Mouse (Mus musculus): Measurements from ENCODE around the gene Ifitm10. TPM values are rescaled to one million over a fixed set of nuclear protein-coding genes. Genes with fewer than 3 reads are reported as not detected.

The Ifitm10 gene
- total RNA-seq, 4 experiments from 2014 or later = 33.3 to 40.3 (median 35.8) TPM

Other genes with a start within 250 kb of the Ifitm10 start
- gene Gm39115, start 237.7 kb downstream of the Ifitm10 start, total RNA-seq (2022) = not detected
- not detected for gene Gm45337, start 229.1 kb downstream of the Ifitm10 start, total RNA-seq (2022)
- not detected for gene Gm29735, start 216.6 kb downstream of the Ifitm10 start, total RNA-seq (2022)
- gene Gm4553, start 208.0 kb downstream of the Ifitm10 start, total RNA-seq (2022) = not detected
- gene Krtap5-2, start 197.7 kb downstream of the Ifitm10 start, total RNA-seq (2022) = not detected
- gene Gm10153, start 183.4 kb downstream of the Ifitm10 start, total RNA-seq (2022) = not detected
- gene Krtap5-3, start 172.4 kb downstream of the Ifitm10 start, total RNA-seq (2022) = not detected
- gene Gm7579, start 161.9 kb downstream of the Ifitm10 start, total RNA-seq (2022) = not detected
- not detected for gene Krtap5-5, start 143.8 kb downstream of the Ifitm10 start, total RNA-seq (2022)
- not detected for gene Gm40460, start 132.7 kb downstream of the Ifitm10 start, total RNA-seq (2022)
- gene Gm2431, start 115.4 kb downstream of the Ifitm10 start, total RNA-seq (2022) = not detected
- gene Gm4559, start 99.4 kb downstream of the Ifitm10 start, total RNA-seq (2022) = not detected
- not detected for gene Krtap5-1, start 76.6 kb downstream of the Ifitm10 start, total RNA-seq (2022)
- not detected for gene Krtap5-4, start 70.2 kb downstream of the Ifitm10 start, total RNA-seq (2022)
- 10 to 100 TPM in 2 of 4 experiments, 1 to 10 TPM in 2; 2.0 to 27.5 (median 16.4) TPM for gene Gm49369, start 8.9 kb upstream of the Ifitm10 start, total RNA-seq (2022)
- gene Ctsd, start 14.3 kb upstream of the Ifitm10 start, total RNA-seq (2022) = 1,000 to 10,000 TPM in 2 of 4 experiments, 100 to 1,000 TPM in 2; 302 to 1,974 (median 897) TPM
- 1 to 10 TPM in 2 of 4 experiments, under 1 TPM in 1, not detected in 1; 0.29 to 2.3 (median 1.9) TPM for gene Syt8, start 61.1 kb upstream of the Ifitm10 start, total RNA-seq (2022)
- gene Tnni2, start 68.1 kb upstream of the Ifitm10 start, total RNA-seq (2022) = 1 to 10 TPM; 1.2 to 4.9 (median 2.7) TPM
- gene Lsp1, start 87.1 kb upstream of the Ifitm10 start, total RNA-seq (2022) = 10 to 100 TPM in 2 of 4 experiments, 1 to 10 TPM in 2; 2.2 to 18.3 (median 8.4) TPM
- gene Tnnt3, start 125.1 kb upstream of the Ifitm10 start, total RNA-seq (2022) = 1 to 10 TPM in 2 of 4 experiments, not detected in 2; 1.2 to 3.8 TPM
- 1 to 10 TPM; 4.8 to 6.8 (median 5.7) TPM for gene Mrpl23, start 158.9 kb upstream of the Ifitm10 start, total RNA-seq (2022)

All from layer of hippocampus, adult 8-10 months (tissue).